Mouse (Mus musculus) bone marrow macrophage, adult 2 months (primary cell): ENCODE measurements around the gene March1.

Source experiments
- CTCF ChIP-seq: IDR thresholded peaks from 2 replicates; pipeline ENCODE4 v1.5.1; 2012; ENCODE audit warnings: low read depth, mild to moderate bottlenecking, low read length, moderate library complexity
- POLR2A ChIP-seq: IDR thresholded peaks from 2 replicates; pipeline ENCODE4 v1.6.1; 2012; ENCODE audit warnings: mild to moderate bottlenecking, low read depth, low read length, borderline replicate concordance

DNA sequence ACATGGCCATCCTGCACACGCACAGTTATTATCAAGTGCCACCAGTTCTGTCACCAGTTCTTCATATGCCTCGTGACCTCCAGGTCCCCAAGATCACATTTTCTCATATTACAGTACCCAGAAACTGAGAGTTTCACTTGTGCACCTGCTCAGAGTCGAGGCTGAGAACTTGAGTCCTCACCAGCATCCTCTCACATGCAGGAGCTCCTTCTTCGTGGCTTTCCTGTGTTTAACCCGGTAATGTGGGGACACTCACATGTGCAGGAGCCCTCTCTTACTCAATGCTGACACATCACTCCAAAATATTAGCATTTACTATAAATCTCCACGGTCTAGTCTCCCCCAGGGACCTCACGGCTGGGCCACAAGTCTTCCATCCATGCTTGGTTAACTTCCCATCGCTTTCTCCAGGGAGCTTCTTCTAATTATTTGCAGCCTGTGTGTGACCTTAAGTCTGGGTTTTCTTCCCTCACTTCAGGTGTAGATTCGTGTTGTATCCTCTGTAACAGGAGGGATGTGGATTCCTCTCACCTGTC lies 792.4 kb downstream of the March1 start:
- TF ChIP-seq CTCF = no peak
- TF ChIP-seq POLR2A = no peak
